Comparison of ENCODE assay signal across 20 mouse cellular contexts in the genomic region with DNA sequence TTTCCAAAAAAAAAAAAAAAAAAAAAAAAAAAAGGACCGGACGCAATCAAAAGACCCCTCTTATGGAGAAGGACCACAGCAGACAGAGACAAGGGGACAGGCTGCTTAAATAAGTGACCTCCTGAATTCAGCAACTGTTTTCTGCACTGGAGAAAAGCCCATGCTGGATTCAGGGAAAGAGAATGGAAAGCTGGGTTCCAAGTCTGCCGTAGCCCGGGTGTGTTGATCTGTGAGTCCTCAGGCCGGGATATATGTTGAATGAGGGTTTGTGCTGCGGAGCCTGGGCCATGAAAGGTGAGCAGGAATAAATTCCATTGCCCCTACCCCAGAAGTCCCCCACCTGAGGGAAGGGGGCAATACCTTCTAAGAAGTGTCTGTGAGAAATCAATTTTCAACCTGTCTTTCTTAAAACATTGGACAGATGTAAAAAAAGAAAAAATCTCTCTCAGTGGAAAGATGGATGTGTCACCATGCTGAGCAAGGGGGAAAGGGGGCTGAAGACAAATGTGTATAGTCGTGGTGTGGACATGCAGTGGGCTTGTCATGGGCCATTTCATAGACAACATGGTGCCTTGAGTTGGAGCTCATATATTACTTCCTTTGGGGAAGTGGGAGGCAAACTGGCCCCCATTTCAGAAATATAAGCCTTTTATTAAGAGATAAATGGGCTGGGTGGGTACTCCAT. TPM values are rescaled to one million over a fixed set of nuclear protein-coding genes. Genes with fewer than 3 reads are reported as not detected.
DNase-seq lines count a peak whose midpoint lies in the region; ATAC-seq lines count a peak whose summit lies in the region.
"Had no signal": no experiment of that assay in that cellular context is flagged by ENCODE, and none has a peak within 500 bp of the region (broad histone marks: within the 10 kb centered on the region; RNA-seq: fewer than 3 reads in every experiment).

No protein-coding gene starts in this region.

- H3K27ac ChIP-seq in embryonic facial prominence, embryonic 14.5 days (replicated peaks; ENCODE audit: low read depth, low read length) = no peak overlapping the region
- H3K27ac ChIP-seq in embryonic facial prominence, embryonic 10.5 days (replicated peaks) = no peak overlapping the region
- H3K27ac ChIP-seq in heart, embryonic 10.5 days = peak overlapping the region; percentile 77; the same call in 1 of the 2 replicates
- peak overlapping the region; percentile 76; the same call in 1 of the 2 replicates for H3K27ac ChIP-seq in hindbrain, embryonic 10.5 days
- H3K27ac ChIP-seq in hindbrain, embryonic 13.5 days = no peak overlapping the region
- H3K27ac ChIP-seq in heart, embryonic 16.5 days (ENCODE audit: low read length) = peak overlapping the region; percentile 71
- H3K27ac ChIP-seq: hindbrain, postnatal 0 days; layer of hippocampus, adult 2 months; limb, embryonic 12.5 days; liver, embryonic 13.5 days; neural tube, embryonic 15.5 days; stomach, embryonic 15.5 days had no signal

- DNase-seq in embryonic facial prominence, embryonic 14.5 days (ENCODE audit: low spot score) = no peak
- no peak for DNase-seq in embryonic facial prominence, embryonic 10.5 days (ENCODE audit: low spot score)
- no peak for DNase-seq in heart, embryonic 10.5 days (ENCODE audit: low spot score)
- no peak for DNase-seq in heart, adult 9 months (ENCODE audit: low spot score in 2 of 2)
- no peak for DNase-seq in hindbrain, embryonic 10.5 days (ENCODE audit: low spot score)
- no peak for DNase-seq in retina, postnatal 1 day
- DNase-seq: cerebellum, adult 18-20 months; cerebellum, postnatal 25 days; layer of hippocampus, postnatal 36 days; liver, embryonic 13.5 days; thymus, postnatal 25 days had no signal

- no peaks in the 10 kb centered on the region for H3K9me3 ChIP-seq in embryonic facial prominence, embryonic 14.5 days (ENCODE audit: control insufficient read depth, low read length)
- no peaks in the 10 kb centered on the region for H3K9me3 ChIP-seq in embryonic facial prominence, embryonic 10.5 days
- no peaks in the 10 kb centered on the region for H3K9me3 ChIP-seq in heart, embryonic 10.5 days
- H3K9me3 ChIP-seq in hindbrain, embryonic 10.5 days = no peaks in the 10 kb centered on the region
- H3K9me3 ChIP-seq in hindbrain, embryonic 13.5 days = no peaks in the 10 kb centered on the region
- no peaks in the 10 kb centered on the region for H3K9me3 ChIP-seq in heart, embryonic 16.5 days (replicated peaks; ENCODE audit: control insufficient read depth, low read length)
- H3K9me3 ChIP-seq: limb, embryonic 12.5 days; liver, embryonic 13.5 days; neural tube, embryonic 15.5 days; stomach, embryonic 15.5 days had no signal

- H3K36me3 ChIP-seq in embryonic facial prominence, embryonic 14.5 days (ENCODE audit: control insufficient read depth, insufficient read depth, low read length) = no peaks in the 10 kb centered on the region
- H3K36me3 ChIP-seq in embryonic facial prominence, embryonic 10.5 days (replicated peaks) = no peaks in the 10 kb centered on the region
- H3K36me3 ChIP-seq in heart, embryonic 10.5 days = no peaks in the 10 kb centered on the region
- no peaks in the 10 kb centered on the region for H3K36me3 ChIP-seq in hindbrain, embryonic 10.5 days
- H3K36me3 ChIP-seq in hindbrain, embryonic 13.5 days = no peaks in the 10 kb centered on the region
- H3K36me3 ChIP-seq in heart, embryonic 16.5 days (ENCODE audit: control insufficient read depth, insufficient read depth) = no peaks in the 10 kb centered on the region
- H3K36me3 ChIP-seq: limb, embryonic 12.5 days; liver, embryonic 13.5 days; neural tube, embryonic 15.5 days; stomach, embryonic 15.5 days had no signal

- H3K4me2 ChIP-seq in embryonic facial prominence, embryonic 14.5 days (ENCODE audit: low read depth, low read length) = no peak overlapping the region
- H3K4me2 ChIP-seq in hindbrain, embryonic 13.5 days = no peak overlapping the region
- peak overlapping the region; percentile 45 for H3K4me2 ChIP-seq in heart, embryonic 16.5 days (ENCODE audit: low read depth, low read length)
- H3K4me2 ChIP-seq: limb, embryonic 12.5 days; liver, embryonic 13.5 days; lung, embryonic 14.5 days; neural tube, embryonic 15.5 days; stomach, embryonic 15.5 days had no signal

- H3K27me3 ChIP-seq in embryonic facial prominence, embryonic 14.5 days (replicated peaks; ENCODE audit: control insufficient read depth, insufficient read depth, low read length) = no peaks in the 10 kb centered on the region
- no peaks in the 10 kb centered on the region for H3K27me3 ChIP-seq in embryonic facial prominence, embryonic 10.5 days (replicated peaks; ENCODE audit: low read depth, poor library complexity, severe bottlenecking)
- no peaks in the 10 kb centered on the region for H3K27me3 ChIP-seq in heart, embryonic 10.5 days (ENCODE audit: insufficient read depth, poor library complexity, severe bottlenecking)
- peaks cover 18% of the 10 kb centered on the region for H3K27me3 ChIP-seq in hindbrain, embryonic 10.5 days (ENCODE audit: insufficient read depth, poor library complexity, severe bottlenecking)
- no peaks in the 10 kb centered on the region for H3K27me3 ChIP-seq in hindbrain, embryonic 13.5 days
- H3K27me3 ChIP-seq in heart, embryonic 16.5 days (ENCODE audit: control insufficient read depth, insufficient read depth, low read length) = no peaks in the 10 kb centered on the region
- H3K27me3 ChIP-seq: limb, embryonic 12.5 days; liver, embryonic 13.5 days; neural tube, embryonic 15.5 days; stomach, embryonic 15.5 days had no signal

- 28% methylated on average over 7 of the region's 7 CpGs for WGBS in embryonic facial prominence, embryonic 14.5 days
- 31% methylated on average over 7 of the region's 7 CpGs for WGBS in embryonic facial prominence, embryonic 10.5 days
- WGBS in heart, embryonic 10.5 days = 35% methylated on average over 7 of the region's 7 CpGs
- 22% methylated on average over 7 of the region's 7 CpGs for WGBS in hindbrain, embryonic 10.5 days
- 25% methylated on average over 7 of the region's 7 CpGs for WGBS in hindbrain, embryonic 13.5 days
- 35% methylated on average over 7 of the region's 7 CpGs for WGBS in heart, embryonic 16.5 days

- H3K4me1 ChIP-seq in embryonic facial prominence, embryonic 14.5 days (ENCODE audit: control insufficient read depth, insufficient read depth, low read length) = peaks cover 25% of the 10 kb centered on the region
- H3K4me1 ChIP-seq in embryonic facial prominence, embryonic 10.5 days = peaks cover 33% of the 10 kb centered on the region
- peaks cover 34% of the 10 kb centered on the region for H3K4me1 ChIP-seq in heart, embryonic 10.5 days
- peaks cover 54% of the 10 kb centered on the region for H3K4me1 ChIP-seq in hindbrain, embryonic 10.5 days (replicated peaks)
- peaks cover 21% of the 10 kb centered on the region for H3K4me1 ChIP-seq in hindbrain, embryonic 13.5 days (replicated peaks)
- H3K4me1 ChIP-seq in heart, embryonic 16.5 days (ENCODE audit: control insufficient read depth, insufficient read depth, low read length) = peaks cover 8% of the 10 kb centered on the region
- H3K4me1 ChIP-seq: stomach, embryonic 15.5 days had no signal

- no peak overlapping the region for H3K4me3 ChIP-seq in embryonic facial prominence, embryonic 14.5 days (ENCODE audit: low read depth, low read length)
- H3K4me3 ChIP-seq in embryonic facial prominence, embryonic 10.5 days = no peak overlapping the region
- peak overlapping the region; percentile 28 for H3K4me3 ChIP-seq in heart, embryonic 10.5 days
- no peak overlapping the region for H3K4me3 ChIP-seq in hindbrain, embryonic 10.5 days
- H3K4me3 ChIP-seq in hindbrain, embryonic 13.5 days = no peak overlapping the region
- peak overlapping the region; percentile 11; the same call in 1 of the 2 replicates for H3K4me3 ChIP-seq in heart, embryonic 16.5 days (ENCODE audit: low read length)
- H3K4me3 ChIP-seq: layer of hippocampus, adult 2 months; limb, embryonic 12.5 days; liver, embryonic 13.5 days; neural tube, embryonic 15.5 days; stomach, embryonic 15.5 days had no signal

- H3K9ac ChIP-seq in embryonic facial prominence, embryonic 14.5 days (ENCODE audit: low read depth, low read length) = no peak overlapping the region
- no peak overlapping the region for H3K9ac ChIP-seq in hindbrain, embryonic 13.5 days
- 0 out of 2 replicates have a peak overlapping the region, but pooled peaks have one; percentile 36 for H3K9ac ChIP-seq in heart, embryonic 16.5 days (ENCODE audit: low read length)
- H3K9ac ChIP-seq: limb, embryonic 12.5 days; liver, embryonic 13.5 days; lung, embryonic 14.5 days; neural tube, embryonic 15.5 days; stomach, embryonic 15.5 days had no signal

- peak; percentile 30; the same call in 1 of the 2 replicates for ATAC-seq in embryonic facial prominence, embryonic 14.5 days (ENCODE audit: low read depth)
- no peak for ATAC-seq in hindbrain, embryonic 13.5 days (ENCODE audit: low FRiP score)
- no peak for ATAC-seq in heart, embryonic 16.5 days (replicated peaks; ENCODE audit: extremely low read depth, insufficient read depth, low FRiP score)
- ATAC-seq: hindbrain, postnatal 0 days; intestine, embryonic 16.5 days had no signal

RNA-seq across cellular contexts. Expression of a gene that starts 0.5 kb away (rescaled TPM):
- polyA plus RNA-seq in embryonic facial prominence, embryonic 14.5 days (2014; fragmentation: Nextera tagmentation; extraction: Ambion mirVana) = 1.5 and 2.2 TPM in 2 replicates
- 0.16 and 0.44 TPM in 2 replicates for polyA plus RNA-seq in embryonic facial prominence, embryonic 10.5 days (2016; fragmentation: Nextera tagmentation; extraction: Ambion mirVana)
- 0.58 and 1.3 TPM in 2 replicates for polyA plus RNA-seq in heart, embryonic 10.5 days (2016; fragmentation: Nextera tagmentation; extraction: Ambion mirVana)
- polyA plus RNA-seq in hindbrain, embryonic 10.5 days (2016; fragmentation: Nextera tagmentation; extraction: Ambion mirVana) = 0.86 and 1.7 TPM in 2 replicates
- polyA plus RNA-seq in hindbrain, embryonic 13.5 days (2015; fragmentation: Nextera tagmentation; extraction: Ambion mirVana) = 0.31 and 0.44 TPM in 2 replicates
- 0.74 and 1.2 TPM in 2 replicates for polyA plus RNA-seq in heart, embryonic 16.5 days (2015; fragmentation: Nextera tagmentation; extraction: Ambion mirVana)
- polyA plus RNA-seq: intestine, embryonic 16.5 days had no signal

Comparison
In these comparisons a context has a peak if more than half of its experiments do, and no peak if none do; other contexts are left out.
1. H3K27ac ChIP-seq: peak in heart, embryonic 10.5 days (single experiment), hindbrain, embryonic 10.5 days (single experiment) and heart, embryonic 16.5 days (single experiment); none in embryonic facial prominence, embryonic 14.5 days (single experiment), embryonic facial prominence, embryonic 10.5 days (single experiment) and hindbrain, embryonic 13.5 days (single experiment).
2. H3K4me3 ChIP-seq: peak in heart, embryonic 10.5 days (single experiment) and heart, embryonic 16.5 days (single experiment); none in embryonic facial prominence, embryonic 14.5 days (single experiment), embryonic facial prominence, embryonic 10.5 days (single experiment), hindbrain, embryonic 10.5 days (single experiment) and hindbrain, embryonic 13.5 days (single experiment).